Mouse (Mus musculus) cerebellum, adult 9-10 months (tissue): Measurements from ENCODE around the gene Agbl3.

Experiments
- DNase-seq: peaks from one replicate; pipeline ENCODE4 v3.0.0; 2022

Agbl3 gene

DNA sequence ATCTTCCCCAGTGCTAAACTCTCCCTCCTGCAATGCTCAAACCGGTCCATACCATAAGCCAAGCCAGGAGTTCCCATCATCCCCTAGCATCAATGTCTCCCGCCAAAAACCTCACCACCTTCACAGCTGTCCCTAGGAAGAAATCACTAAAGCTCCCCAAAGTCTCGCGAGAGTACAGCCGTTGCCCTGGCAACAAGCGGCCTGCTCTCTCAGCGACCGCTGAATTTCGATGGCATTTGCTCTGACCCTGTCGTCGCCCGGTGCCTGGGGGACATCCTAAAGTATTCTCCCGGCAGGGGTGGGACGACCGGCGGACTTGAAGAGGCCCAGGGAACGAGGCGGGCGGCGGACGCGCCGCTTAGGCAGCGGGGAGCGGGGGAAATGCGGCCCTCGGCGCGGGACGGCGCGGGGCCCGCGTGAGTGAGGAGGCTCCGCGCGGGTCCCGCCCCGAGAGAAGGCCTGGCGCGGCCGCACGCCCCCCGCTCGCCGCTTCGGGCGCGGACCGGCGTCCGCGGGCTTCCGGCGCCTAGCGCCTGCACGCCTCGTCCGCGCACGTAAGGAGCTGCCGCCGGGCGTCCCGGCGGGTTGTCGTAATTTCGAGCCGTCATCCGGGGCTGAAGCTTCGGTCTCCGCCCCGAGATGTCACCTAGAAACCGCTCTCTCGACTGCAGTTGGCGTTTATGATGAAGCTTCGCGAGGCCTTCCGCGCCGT, at the start of gene Agbl3:
Gene Agbl3, plus strand, starts transcription at position 202 of the 712 bp plus-strand sequence.
- DNase-seq: peak; percentile 94

DNA sequence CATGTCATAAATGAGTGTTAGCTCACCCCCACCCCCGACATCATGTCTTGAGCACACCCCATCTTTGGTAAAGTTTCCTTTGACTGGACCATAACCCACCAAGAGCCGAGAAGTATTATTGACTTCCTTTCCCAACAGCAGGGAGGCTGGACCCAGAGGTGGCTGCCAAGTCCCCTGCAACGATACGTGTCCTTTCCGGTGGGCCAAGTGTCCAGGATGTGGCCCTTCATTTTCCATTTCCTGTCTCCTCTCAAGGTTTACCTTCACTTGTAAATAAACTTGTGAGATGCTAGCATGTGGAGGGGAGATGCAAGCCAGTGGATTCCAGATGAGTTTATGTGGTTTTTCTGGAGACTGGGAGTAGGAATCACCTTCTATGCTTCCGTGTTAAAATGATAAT, 49.2 kb upstream of the Agbl3 start:
- no peak for DNase-seq

GRCm38 (mm10) chr6:34731529-34731928, 48.7 kb upstream of the Agbl3 start:
- no peak for DNase-seq

GRCm38 (mm10) chr6:34734940-34735695, 45.1 kb upstream of the Agbl3 start:
- no peak for DNase-seq

DNA sequence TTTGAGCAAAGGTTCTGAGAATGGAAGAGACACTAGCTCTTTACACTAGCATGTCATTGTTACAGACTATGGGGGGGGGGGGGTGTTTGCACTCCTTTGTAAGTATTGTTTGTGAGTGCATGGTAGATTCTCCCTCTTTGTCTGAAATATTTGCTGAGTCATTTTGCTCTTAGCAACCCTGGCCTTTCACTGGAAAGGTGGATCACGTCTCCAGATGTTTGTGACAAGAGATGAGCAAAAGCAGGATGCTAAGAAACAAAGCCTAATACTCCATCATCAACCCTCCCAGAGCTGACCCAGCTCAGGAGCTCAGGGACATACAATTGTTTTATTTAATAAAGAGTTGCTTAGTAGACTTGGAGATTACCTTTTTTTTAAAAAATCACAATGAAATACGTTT, 43.3 kb upstream of the Agbl3 start:
- DNase-seq: no peak

DNA sequence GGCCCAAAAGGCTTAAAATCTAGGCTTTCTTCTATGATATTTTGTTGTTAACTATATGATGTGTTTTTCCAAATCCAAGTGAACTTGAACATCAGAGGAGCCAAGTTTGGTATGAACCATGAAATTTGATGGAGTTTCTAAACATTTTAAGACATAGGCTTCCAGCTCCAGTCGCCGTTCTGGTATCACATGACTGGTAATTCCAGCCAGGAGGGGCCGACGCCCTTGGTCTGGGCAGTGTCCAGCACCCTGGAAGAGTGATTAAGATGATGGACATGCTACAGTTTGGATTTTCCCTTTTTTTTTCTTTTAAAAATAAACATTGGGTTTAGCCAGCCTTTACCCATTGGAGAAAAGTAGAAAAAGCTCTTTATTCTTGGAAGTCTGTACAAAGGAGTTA, 36.3 kb upstream of the Agbl3 start:
- no peak for DNase-seq

DNA sequence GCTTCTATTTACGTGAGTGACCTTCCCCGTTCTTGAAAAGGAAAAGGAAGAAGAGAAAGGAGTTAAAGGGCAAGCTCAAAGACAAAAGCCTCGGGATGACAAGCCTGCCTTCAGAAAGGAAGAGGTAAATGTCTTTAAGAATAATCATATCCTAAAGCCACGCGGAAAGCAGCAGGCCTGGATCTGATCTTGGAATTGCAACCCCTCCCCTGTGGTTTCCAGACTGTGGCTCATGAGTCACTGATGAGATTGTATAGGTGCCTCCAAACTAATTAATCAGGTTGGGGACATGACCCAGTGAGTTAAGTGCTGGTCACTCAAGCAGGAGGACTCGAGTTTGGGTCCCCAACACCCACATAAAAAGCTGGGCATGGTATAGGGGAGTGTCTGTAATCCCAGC, 32.4 kb upstream of the Agbl3 start:
- no peak for DNase-seq

- DNase-seq: no peak
These were observed 31.7 kb upstream of the Agbl3 start for GRCm38 (mm10) chr6:34748566-34748965.

GRCm38 (mm10) chr6:34749526-34749925, 30.7 kb upstream of the Agbl3 start:
- DNase-seq: no peak

DNA sequence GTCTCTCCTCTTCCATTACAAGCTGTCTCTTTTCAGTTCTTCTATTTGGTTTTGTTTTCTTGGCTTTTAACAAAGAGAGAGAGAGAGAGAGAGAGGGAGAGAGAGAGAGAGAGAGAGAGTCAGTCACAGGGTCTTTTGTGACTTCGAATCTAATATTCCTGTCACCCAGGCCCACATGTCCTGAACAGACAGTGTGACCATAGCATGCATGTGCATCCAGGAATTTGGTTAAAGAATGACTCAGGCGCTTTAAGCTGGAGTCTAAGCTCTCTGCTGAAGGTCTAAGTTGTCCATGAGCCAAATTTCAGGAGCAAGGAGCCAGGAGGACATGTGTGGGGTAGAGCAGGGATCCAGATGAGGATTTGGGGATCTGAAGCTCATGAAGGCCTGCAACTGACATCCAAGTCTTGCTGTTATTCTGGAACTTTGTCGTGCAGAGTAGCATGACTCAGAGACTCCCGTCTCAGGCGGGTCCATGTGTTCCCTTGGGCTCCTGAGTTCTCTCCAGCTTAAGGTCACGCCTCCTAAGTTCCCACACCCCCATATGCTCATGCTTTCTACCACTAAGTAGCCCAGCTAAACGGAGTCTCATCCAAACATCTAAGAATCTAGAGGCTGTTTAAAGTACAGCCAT, 29.6 kb upstream of the Agbl3 start:
- no peak for DNase-seq

- DNase-seq: no peak
These were observed 28.6 kb upstream of the Agbl3 start for GRCm38 (mm10) chr6:34751625-34752024.

DNA sequence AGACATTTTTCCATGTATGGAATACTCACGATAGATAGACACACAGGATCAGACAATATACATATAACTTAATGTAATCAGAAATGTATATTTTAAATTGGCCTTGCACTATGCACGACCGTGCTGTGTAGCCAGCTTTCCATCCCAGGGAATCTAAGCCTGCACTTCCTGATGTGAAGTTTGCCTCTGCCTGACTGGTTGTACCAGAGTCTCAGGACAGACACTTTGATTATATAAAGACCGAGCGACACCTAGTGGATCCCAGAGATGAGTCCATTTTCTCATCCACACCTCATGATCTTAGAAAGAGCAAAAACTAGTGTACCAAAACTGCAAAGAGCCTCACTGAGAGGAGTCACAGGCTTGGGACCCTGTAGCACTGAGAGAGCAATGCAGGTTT, 25.8 kb upstream of the Agbl3 start:
- peak; percentile 67 for DNase-seq

DNA sequence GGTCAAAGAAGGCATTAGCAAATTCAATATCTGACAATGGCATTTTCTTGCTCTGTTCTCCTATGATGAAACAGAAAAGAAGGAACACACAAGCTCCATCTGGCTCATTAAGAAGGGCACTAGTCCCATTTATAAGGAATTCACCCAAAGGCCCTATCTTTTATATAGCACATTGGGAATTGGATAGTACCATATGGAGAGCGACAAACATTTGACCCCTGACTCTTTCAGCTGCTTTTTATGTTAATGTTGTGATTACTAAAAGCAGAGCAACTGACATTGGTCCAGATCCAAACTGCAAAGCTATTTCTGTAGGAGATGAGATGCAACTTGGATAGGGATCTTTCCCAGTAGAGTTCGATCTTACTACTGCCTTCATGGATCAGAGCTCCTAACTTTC, 21.9 kb upstream of the Agbl3 start:
- no peak for DNase-seq

GRCm38 (mm10) chr6:34760023-34760422, 20.2 kb upstream of the Agbl3 start:
- peak; percentile 45 for DNase-seq

GRCm38 (mm10) chr6:34765721-34766120, 14.5 kb upstream of the Agbl3 start:
- DNase-seq: no peak

- no peak for DNase-seq
These were observed 10.2 kb upstream of the Agbl3 start for GRCm38 (mm10) chr6:34769984-34770383.

DNA sequence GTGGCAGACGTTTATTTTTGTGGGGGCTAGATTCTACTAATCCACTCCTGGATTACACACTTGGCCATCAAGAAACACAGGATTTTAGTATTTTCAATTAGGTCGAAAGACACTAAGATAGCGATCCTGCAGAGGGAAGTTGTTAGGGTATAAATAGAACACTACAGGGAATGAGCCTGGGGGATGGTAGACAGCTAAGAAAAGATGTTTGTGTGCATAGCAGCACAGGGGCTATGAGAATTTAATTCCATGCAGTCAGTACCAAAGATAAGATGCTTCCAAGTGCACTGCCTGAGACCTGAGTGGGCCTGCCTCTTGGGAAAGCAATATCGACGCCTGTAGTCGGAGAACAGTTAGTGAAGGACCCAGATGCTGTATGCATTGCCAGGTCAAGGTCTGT, 9.7 kb upstream of the Agbl3 start:
- no peak for DNase-seq

DNA sequence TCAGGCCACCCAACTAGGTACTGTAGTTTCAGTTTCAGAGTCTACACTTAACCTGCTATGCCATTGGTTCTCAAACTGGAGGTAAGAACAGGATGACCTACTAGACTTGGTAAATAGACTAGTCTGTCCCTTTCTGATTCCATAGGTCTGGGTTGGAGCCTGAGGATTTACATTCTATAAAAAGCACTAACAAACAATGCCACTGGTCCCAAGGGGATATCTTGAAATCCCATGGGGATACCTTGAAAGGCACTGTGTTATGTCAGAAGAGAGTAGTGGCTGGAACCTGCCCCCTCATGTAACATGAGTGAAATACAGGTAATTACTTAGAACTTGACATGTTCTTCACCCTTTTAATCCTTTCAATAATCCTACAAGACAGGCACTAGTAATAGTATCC, 3.8 kb upstream of the Agbl3 start:
- no peak for DNase-seq

DNA sequence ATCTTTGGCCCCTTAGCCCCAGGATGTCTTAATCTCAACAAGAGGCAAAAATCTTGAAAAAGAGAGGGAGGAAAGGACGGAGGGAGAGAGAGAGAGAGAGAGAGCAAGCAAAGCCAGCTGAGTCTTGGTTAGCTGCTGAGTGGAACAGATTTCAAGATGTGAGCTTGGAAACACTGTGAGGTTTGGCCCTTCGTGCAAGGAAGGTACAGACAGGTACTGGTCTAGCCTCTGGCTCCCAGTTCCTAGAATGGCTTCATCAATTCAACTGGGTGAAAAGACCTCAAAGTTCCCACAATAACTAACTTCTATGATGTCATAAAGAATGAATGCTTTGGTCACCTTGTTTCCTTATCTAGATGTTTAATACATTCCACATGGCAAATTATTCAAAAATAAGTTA, 3.1 kb upstream of the Agbl3 start:
- DNase-seq: no peak

DNA sequence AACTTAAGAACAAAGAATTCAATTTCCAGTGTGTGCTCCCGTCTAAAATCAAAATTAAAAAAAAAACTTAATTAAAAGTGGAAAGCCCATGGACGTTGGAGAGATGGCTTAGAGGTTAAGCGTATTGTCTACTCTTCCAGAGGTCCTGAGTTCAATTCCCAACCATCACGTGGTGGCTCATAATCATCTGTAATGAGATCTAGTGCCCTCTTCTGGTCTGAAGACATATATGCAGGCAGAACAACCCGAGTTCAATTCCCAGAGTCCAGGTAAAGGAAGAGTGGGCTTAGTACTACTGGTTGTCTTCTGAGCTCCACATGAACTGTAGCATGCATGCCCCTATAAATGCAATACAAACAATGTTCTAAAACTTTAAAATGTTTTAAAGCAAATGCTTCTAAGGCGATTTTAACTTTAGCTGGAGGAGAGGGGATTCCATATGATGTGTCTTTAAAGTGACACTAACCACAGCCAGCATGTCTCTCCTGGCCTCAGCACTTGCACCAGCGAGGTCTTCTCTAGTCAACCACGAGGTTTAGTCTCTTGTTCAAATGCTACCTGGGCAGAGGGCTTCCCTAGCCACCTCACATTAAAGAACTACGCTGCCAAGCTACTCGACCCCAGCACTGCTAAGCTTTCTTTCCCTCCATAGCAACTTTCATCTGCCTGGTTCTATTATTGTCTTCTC, 2.1 kb upstream of the Agbl3 start:
- peak; percentile 18 for DNase-seq

GRCm38 (mm10) chr6:34780943-34781289, 684 bp downstream of the Agbl3 start:
- no peak for DNase-seq

DNA sequence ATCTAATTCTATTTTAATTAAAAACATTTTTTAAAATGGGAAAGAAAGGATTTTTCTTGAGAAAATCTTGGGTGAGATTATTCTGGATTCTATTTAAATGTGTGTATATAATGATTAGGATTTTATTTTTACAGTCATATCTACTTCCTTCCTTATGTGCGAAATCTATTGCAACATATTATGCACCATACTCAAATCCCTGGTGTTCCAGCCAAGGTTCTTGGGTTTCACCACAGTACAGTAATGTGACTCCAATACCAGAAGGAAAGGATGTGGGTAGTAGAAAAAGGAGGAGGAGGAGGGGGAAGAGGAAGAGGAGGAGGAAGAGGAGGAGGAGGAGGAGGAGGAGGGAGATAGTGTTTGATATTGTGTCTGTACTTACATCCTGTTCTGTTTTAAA, 2.3 kb downstream of the Agbl3 start:
- DNase-seq: no peak

DNA sequence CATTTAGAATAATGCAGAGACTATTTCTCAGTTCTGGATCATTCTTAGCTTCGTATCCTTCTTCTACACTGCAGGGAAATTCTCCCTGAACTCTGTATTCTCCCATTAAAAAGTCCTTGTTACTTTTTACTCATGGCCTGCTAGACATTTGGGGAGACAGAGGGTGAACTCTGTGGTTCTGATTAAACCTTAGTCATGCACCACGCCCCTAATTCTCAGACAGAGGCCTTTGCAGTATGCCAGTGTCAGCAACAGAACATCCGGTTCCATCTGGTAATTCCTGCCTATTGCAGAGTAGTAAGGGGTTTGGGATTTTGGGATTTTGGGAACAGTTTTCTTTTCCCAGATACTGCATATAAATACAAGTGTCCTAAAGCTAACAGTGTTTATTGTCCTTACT, 16.6 kb downstream of the Agbl3 start:
- no peak for DNase-seq

- no peak for DNase-seq
These were observed 17.7 kb downstream of the Agbl3 start for GRCm38 (mm10) chr6:34797887-34798286.
